Mouse (Mus musculus): ENCODE results near the gene Mmp19.
A peak's percentile ranks its signal among the peaks of the same experiment; 100 is the strongest.

DNA sequence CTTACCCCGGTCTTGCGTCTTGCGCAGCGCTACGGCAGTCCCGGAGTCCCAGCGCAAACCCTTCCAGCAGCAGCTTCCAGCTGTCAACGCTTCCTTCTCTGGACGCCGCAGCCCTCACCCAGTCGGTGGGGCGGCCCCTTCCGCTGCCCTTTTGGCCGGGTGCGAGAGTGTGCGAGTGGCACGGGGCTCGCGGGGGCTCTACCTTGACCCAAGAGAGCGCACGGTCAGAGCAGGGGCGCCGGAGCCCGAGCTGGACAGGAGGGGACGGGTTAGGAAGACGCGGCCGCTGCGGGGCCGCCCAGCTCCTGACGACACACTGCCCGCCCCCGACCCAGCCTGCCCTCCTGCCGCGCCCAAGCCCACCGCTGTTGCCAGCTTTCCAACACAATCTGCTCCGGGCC, 46.9 kb upstream of the Mmp19 start:
- TF ChIP-seq CTCF (IDR thresholded peaks at IDR 0.05; ENCODE audit: low read depth, low read length): no peak
- TF ChIP-seq POLR2A (IDR thresholded peaks at IDR 0.05; ENCODE audit: extremely low read depth, insufficient read depth, low read length): peak; percentile 39; the same call in 1 of the 2 replicates
